Mouse (Mus musculus) forebrain, postnatal 0 days (tissue): ENCODE results near the gene Angptl6. TPM values are rescaled to one million over a fixed set of nuclear protein-coding genes. Genes with fewer than 3 reads are reported as not detected.

Experiments used
- ATAC-seq: fragments of 200-750 bp; cut with Nextera tagmentation; 2 replicates; pipeline ENCODE4 v1.8.0; 2017; ENCODE audit warnings: mild to moderate bottlenecking, moderate library complexity
- DNase-seq: peaks from one replicate; pipeline ENCODE4 v3.0.0-alpha.2; 2015
- H3K27ac ChIP-seq: fragments of 300-500 bp; sonication (generic); 2 replicates; pipeline ENCODE4 v1.5.1; 2014; ENCODE audit warnings: low read depth, mild to moderate bottlenecking, antibody characterized with exemption, low read length, moderate library complexity, mixed read lengths
- H3K27me3 ChIP-seq: fragments of 300-500 bp; sonication (generic); 2 replicates; pipeline ENCODE4 v1.6.1; 2014; ENCODE audit warnings: mild to moderate bottlenecking, low read length, mixed read lengths; ENCODE audit not compliant: insufficient read depth
- H3K36me3 ChIP-seq: fragments of 300-500 bp; sonication (generic); 2 replicates; pipeline ENCODE4 v1.6.1; 2014; ENCODE audit warnings: mild to moderate bottlenecking, moderate library complexity; ENCODE audit not compliant: insufficient read depth
- H3K4me1 ChIP-seq: fragments of 300-500 bp; sonication (generic); 2 replicates; pipeline ENCODE4 v1.6.1; 2014; ENCODE audit warnings: antibody characterized with exemption; ENCODE audit not compliant: insufficient read depth
- H3K4me2 ChIP-seq: fragments of 300-500 bp; sonication (generic); 2 replicates; pipeline ENCODE4 v1.6.1; 2014; ENCODE audit warnings: low read depth, mild to moderate bottlenecking, moderate library complexity
- H3K4me3 ChIP-seq: fragments of 300-500 bp; sonication (generic); 2 replicates; pipeline ENCODE4 v1.5.1; 2014; ENCODE audit warnings: low read depth, low read length, mixed read lengths
- H3K9ac ChIP-seq: fragments of 300-500 bp; sonication (generic); 2 replicates; pipeline ENCODE4 v1.6.1; 2014; ENCODE audit warnings: mild to moderate bottlenecking
- H3K9me3 ChIP-seq: fragments of 300-500 bp; sonication (generic); 2 replicates; pipeline ENCODE4 v1.6.1; 2016; ENCODE audit warnings: low read length
- CTCF ChIP-seq: sonication (generic); IDR thresholded peaks from 2 replicates; pipeline ENCODE4 v1.5.1; 2016; ENCODE audit warnings: antibody characterized with exemption, control low read depth, low read depth
- WGBS: fragments of 180-500 bp; shearing (Covaris S2); extraction: QIAGEN DNeasy Blood & Tissue Kit; methylation state at CpG from one replicate; pipeline ENCODE4 v1.1.7; 2014; 5-methylcytosine and 5-hydroxymethylcytosine counted together
- polyA plus RNA-seq: library from polyadenylated mRNA; unstranded; fragments of >200 nt; fragmentation: Nextera tagmentation; extraction: Ambion mirVana; gene quantifications from 2 replicates; pipeline ENCODE4 v1.2.1, GENCODE M21; 2015
- total RNA-seq: library from RNA; depleted of rRNA; stranded (reverse); fragments of >200 nt; gene quantifications from 2 replicates; pipeline ENCODE4 v1.2.3, GENCODE M21; 2014

Angptl6 gene
- total and polyA plus RNA-seq, 2 experiments from 2014 or later = 8.6 to 16.4 TPM

DNA sequence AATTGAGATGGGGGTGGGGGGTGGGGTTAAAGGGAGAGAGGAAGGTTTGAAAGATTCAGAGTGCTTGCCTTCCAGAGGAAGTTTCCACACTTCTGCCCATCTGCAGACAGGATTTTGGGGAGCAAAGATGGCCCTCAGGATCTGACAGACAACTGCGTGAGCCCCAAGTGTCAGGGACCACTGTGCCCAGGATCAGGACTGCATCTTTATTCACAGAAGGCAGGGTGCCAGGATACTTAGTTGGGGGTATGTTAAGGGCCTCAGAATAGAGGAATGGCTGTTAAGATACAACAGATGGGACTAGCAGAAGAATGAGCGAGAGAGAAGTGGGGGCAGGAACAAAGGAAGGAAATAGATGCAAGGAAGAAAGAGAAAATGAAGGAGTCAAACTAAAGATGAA is 7.0 kb upstream of the Angptl6 start:
- Histone ChIP-seq H3K27ac (no peak overlapping the region), H3K4me3 (no peak overlapping the region), H3K9me3 (no peaks in the 10 kb centered on the region), H3K36me3 (peaks cover 24% of the 10 kb centered on the region), H3K4me1 (0 out of 2 replicates have a peak, but pooled peaks cover 8% of the 10 kb centered on the region), H3K9ac (no peak overlapping the region), H3K4me2 (no peak overlapping the region), H3K27me3 (no peaks in the 10 kb centered on the region)
- no peak for ATAC-seq
- WGBS = 91% methylated on average over 2 of the region's 2 CpGs
- no peak for DNase-seq
- TF ChIP-seq CTCF = no peak

GRCm38 (mm10) chr9:20878710-20879065 is 839 bp downstream of the Angptl6 start:
- TF ChIP-seq CTCF = no peak
- H3K27ac ChIP-seq = peak overlapping the region; percentile 92
- H3K36me3 ChIP-seq = no peaks in the 10 kb centered on the region
- WGBS = 21% methylated on average over 10 of the region's 10 CpGs
- H3K9me3 ChIP-seq = no peaks in the 10 kb centered on the region
- H3K4me2 ChIP-seq = peak overlapping the region; percentile 62
- H3K9ac ChIP-seq = peak overlapping the region; percentile 64
- ATAC-seq (no peak), DNase-seq (no peak)
- no peaks in the 10 kb centered on the region for H3K27me3 ChIP-seq
- peak overlapping the region; percentile 45 for H3K4me3 ChIP-seq
- H3K4me1 ChIP-seq = peaks cover 6% of the 10 kb centered on the region; the same call in 1 of the 2 replicates

GRCm38 (mm10) chr9:20878041-20878709 is 1.4 kb downstream of the Angptl6 start:
- peak overlapping the region; percentile 62 for H3K4me2 ChIP-seq
- DNase-seq (peak; percentile 100), ATAC-seq (peak; percentile 95)
- H3K4me1 ChIP-seq = peaks cover 6% of the 10 kb centered on the region; the same call in 1 of the 2 replicates
- no peaks in the 10 kb centered on the region for H3K36me3 ChIP-seq
- H3K9ac ChIP-seq = peak overlapping the region; percentile 64
- no peaks in the 10 kb centered on the region for H3K9me3 ChIP-seq
- WGBS = 1% methylated on average over 69 of the region's 69 CpGs
- peak overlapping the region; percentile 45 for H3K4me3 ChIP-seq
- H3K27ac ChIP-seq = peak overlapping the region; percentile 92
- H3K27me3 ChIP-seq = no peaks in the 10 kb centered on the region
- TF ChIP-seq CTCF = peak; percentile 94

DNA sequence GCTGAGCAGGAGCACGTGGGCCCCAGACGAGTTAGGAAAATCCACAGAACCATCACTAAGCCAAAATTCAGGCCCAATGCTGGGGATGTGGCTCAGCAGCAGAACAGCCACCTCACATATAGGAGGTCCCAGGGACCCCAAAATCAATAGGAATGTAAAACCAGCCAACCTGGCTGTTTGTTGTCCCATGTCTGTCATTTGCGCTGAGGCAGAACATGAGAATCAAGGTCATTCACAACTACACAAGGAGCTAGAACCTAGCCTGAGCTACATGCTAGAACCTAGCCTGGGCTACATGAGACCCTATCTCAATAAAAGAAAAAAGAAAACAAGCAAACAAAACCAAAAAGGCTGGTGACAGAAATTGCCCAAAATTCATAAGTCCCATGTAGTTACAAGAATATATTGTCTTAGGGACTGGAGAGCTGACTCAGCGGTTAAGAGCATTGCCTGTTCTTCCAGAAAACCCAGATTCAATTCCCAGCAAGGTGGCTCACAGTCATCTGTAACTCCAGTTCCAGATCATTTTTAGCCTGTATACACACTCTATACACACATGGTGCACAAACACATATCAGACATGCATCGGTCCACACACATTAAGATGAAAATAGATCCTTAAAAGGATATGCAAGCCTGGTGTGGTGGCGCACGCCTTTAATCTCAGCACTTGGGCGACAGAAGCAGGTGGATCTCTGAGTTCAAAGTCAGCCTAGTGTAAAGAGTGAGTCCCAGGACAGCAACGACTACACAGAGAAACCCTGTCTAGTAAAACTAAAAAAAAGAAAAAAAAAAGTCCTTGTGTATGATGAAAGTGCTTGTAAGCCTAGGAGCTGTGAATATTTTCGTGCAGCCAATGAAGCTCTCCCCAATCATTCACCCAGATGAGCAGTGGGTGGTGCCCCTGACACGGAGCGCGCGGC is 2.1 kb downstream of the Angptl6 start:
- H3K4me2 ChIP-seq = peak overlapping the region; percentile 62
- WGBS = 41% methylated on average over 14 of the region's 14 CpGs
- ATAC-seq (no peak), DNase-seq (no peak)
- no peaks in the 10 kb centered on the region for H3K36me3 ChIP-seq
- peak overlapping the region; percentile 45 for H3K4me3 ChIP-seq
- no peak for TF ChIP-seq CTCF
- no peaks in the 10 kb centered on the region for H3K27me3 ChIP-seq
- H3K27ac ChIP-seq = peak overlapping the region; percentile 92
- H3K9ac ChIP-seq = peak overlapping the region; percentile 45
- peaks cover 6% of the 10 kb centered on the region; the same call in 1 of the 2 replicates for H3K4me1 ChIP-seq
- no peaks in the 10 kb centered on the region for H3K9me3 ChIP-seq

- Histone ChIP-seq H3K27ac (no peak overlapping the region), H3K9me3 (no peaks in the 10 kb centered on the region), H3K4me2 (no peak overlapping the region), H3K27me3 (no peaks in the 10 kb centered on the region), H3K4me1 (peaks cover 6% of the 10 kb centered on the region; the same call in 1 of the 2 replicates), H3K4me3 (no peak overlapping the region), H3K36me3 (no peaks in the 10 kb centered on the region), H3K9ac (no peak overlapping the region)
- no peak for TF ChIP-seq CTCF
- 78% methylated on average over 8 of the region's 9 CpGs for WGBS
- no peak for DNase-seq
- no peak for ATAC-seq
Measured at GRCm38 (mm10) chr9:20876318-20877117, 3.0 kb downstream of the Angptl6 start.

- no peak overlapping the region for H3K4me3 ChIP-seq
- no peak for TF ChIP-seq CTCF
- no peak overlapping the region for H3K9ac ChIP-seq
- no peak for DNase-seq
- peaks cover 6% of the 10 kb centered on the region; the same call in 1 of the 2 replicates for H3K4me1 ChIP-seq
- H3K27me3 ChIP-seq = peaks cover 6% of the 10 kb centered on the region; the same call in 1 of the 2 replicates
- H3K4me2 ChIP-seq = no peak overlapping the region
- no peaks in the 10 kb centered on the region for H3K9me3 ChIP-seq
- no peak for ATAC-seq
- no peaks in the 10 kb centered on the region for H3K36me3 ChIP-seq
- H3K27ac ChIP-seq = no peak overlapping the region
- 66% methylated on average over 23 of the region's 23 CpGs for WGBS
Measured at GRCm38 (mm10) chr9:20875021-20875790, 4.3 kb downstream of the Angptl6 start.
